Mouse (Mus musculus) layer of hippocampus, adult 18-20 months (tissue): Measurements from ENCODE around the gene Atp5g2. TPM values are rescaled to one million over a fixed set of nuclear protein-coding genes. Genes with fewer than 3 reads are reported as not detected.

ENCODE experiments used
- DNase-seq, 2 experiments: peaks; one replicate each; pipeline ENCODE4 v3.0.0; 2022; ENCODE audit warnings: low spot score in 2 of 2
- long read RNA-seq: library from polyadenylated mRNA; stranded (forward); transcript quantifications from one replicate; pipeline ENCODE4 v2.0.0, GENCODE M21; 2021
- total RNA-seq, 2 experiments: library from RNA; stranded (reverse); gene quantifications; 2 replicates each; pipeline ENCODE4 v1.2.3; 2021

Atp5g2 gene
- 10 to 100 TPM; 14.5 to 15.6 TPM for total RNA-seq
- long read RNA-seq, transcript Atp5g2-202 (5 exons, 731 nt): major isoform, 23 of 52 reads
- long read RNA-seq, partial matches to known transcripts: 3 of 52 reads
- long read RNA-seq, other reads (novel, unspliced or antisense): 25 of 52 reads

DNA sequence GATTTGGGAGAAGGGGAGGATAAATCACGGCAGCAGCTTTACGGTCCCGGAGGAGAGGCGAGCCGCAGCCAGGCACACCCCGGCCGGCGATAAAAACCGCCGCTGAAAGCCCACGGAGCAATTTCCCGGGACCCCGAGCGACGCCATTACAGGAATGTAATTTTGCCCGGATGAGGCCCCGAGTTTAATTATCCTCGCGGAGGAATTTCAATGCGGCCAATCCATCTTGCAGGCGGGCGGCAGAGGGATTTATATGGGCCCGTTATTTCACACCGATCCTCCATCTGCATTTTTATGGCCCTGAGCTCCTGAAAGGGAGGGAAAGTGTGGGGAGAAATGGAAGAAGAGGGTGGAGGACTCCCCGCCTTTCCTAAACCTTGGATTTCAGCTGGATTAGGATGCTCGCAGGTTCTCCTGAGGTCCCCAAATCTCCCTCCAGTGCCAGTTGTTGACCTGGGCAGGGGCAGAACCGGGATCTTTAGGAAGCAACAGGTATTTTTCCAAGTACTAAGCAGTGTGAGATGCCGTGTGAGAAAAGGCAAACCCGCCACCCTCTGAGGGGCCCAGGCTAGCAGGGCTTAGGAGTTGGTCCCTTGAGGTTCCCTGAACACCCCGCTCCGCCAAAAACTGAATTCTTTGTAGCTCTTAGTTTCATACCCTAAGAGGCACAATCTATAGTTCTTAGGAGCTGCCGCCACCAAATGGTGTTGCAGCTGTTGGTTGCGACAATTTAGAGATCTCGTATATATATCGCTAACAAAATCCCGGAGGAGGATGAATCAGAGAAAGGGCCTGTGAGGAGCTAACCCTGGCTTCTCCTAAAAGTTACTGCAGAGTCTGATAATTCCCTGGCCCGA lies at the start of gene Atp5g2:
TSS of gene Atp5g2 (minus strand) at position 138 of the 857 bp plus-strand sequence.
- DNase-seq: peak in 1 of 2 experiments; percentile 56

DNA sequence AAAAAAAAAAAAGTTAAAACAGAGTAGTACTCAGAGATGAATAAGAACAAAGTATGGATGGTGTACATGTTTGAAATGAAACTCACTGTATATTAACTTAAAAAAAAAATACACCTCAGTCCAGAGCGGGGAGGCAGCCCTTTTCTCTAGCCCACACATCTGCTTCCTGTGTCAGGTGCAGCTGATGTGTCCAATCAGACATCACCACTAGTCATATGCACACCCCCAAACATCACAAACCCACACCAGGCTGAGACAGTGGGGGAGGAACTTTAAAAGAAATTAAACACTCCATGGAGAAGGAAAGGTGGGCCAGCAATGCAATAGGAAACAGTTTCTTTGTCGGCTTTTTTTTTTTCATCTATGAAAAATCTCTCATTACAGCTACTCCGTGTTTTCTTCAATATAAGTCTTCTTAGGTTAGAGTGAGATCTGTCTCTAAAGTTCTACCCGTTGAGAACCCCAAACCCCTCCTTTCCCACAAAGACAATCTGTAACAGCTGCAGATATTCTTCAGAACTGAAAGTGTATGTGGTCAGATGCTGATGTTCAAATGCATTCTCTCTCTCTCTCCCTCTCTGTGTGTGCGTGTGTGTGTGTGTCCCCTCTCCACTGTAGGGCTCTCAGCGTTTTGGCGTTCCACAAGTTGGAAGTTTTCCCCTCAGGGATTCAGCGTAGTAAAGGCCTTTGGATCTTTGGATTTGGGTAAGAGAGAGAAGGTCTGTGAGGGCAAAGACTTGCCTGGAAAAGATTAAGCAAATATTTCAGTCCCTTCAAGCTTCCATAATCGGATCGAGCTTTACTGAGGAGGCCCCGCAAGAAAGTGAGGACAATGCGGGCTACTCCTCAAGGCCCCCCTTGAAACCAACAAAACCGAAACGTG lies 49.1 kb upstream of the Atp5g2 start:
- no peak for DNase-seq

DNA sequence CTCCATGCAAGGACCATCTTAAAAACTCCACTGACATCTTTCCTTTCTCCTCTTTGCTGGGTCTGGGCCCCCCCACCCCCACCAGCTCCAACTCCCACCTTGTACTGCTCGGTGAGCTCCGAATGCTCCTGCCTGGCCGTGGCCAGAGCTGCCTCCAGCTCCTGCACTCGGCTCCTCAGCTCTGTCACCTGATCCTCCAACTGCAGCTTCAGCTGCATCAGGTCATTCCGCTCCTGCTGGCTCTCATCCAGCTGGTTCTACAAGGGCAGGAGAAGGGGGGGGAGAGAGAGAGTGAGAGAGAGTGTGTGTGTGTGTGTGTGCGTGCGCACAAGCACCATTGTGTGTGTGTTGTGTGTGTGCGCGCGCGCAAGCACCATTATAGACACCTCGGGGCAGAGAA lies 44.0 kb upstream of the Atp5g2 start:
- no peak for DNase-seq

DNA sequence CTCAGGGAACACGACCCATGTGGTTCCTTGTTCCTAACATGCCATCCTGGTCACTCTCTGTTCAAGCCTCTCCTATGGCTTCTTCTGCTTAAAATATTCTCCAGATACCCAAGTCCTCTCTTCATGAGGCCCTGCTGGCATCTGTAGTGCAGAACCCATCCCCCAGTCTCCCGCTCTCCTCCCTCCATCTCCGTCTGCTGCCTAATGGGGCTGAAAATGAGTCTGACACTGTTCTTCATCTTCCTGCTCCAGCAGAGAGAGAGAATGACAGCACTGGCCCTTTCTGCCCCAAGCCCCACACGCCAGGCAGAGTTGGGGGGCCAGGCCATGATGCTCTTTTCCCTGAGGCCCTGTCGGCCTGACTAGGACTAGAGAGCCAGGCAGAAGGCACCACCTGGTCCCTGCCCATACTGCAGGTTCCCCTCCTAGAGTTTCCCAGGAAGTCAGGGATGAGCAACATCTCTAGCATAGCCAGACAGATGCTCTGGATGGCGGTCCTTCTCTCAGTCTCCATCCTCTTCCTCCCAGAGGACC lies 35.7 kb upstream of the Atp5g2 start:
- DNase-seq: peak in 1 of 2 experiments; percentile 54

DNA sequence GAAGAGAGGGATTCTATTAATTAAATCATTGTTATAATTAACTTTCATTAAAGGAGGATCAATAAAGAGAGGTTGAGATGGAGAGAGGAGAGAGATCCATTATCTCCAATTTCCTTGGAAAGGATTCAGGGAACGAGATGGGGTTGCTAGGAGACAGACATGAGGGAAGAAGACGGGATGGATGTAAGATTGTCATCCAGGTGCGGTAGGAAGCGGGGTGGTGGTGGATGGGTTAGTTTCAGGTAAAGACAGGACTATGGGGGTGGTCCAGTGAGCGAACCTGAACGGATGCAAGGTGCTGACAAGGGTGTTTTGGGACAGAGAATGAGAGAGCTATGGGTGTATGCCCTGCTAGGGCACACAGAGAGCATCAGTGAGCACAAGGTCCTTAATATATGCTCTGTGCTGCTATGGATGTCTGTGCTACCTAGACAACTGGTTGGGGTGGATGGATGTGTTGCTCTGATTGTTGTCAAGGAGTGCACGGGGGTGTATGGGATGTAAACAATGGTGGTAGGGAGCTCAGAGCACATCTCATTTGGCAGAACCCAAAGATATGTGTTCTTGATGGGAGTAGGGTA lies 33.9 kb upstream of the Atp5g2 start:
- peak in 1 of 2 experiments; percentile 10 for DNase-seq

DNA sequence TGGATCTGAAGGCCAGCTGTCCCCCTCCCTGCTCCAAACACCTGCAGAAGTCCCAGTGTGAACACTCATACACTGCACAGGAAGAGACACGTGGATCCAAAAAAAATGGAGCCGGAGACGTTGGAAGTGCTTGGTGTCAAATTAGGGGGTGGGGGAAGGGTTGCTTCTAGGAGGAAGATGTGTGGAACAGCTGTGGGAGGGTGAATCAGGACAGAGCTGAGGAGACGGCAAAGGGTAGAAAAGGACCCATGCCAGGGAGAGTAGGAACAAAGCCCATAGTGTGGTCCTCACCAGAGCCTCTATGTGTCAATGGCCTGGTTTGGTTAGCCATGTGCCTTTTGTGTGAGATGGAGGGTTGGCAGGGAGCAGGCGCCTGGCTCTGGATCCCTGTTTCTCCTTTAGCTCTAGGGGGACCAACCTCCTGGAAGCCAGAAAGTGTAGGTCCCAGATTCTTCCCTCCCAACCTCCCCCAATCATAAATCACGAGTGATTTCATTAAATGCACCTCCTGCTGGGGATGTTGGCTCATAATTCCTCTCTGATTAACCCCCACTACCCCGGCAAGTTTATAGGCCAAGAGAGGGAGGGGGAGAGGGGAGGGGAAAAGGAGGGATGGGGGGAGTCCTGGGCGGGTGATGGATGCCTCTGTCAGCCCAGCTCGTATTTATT lies 33.2 kb upstream of the Atp5g2 start:
- peak in 1 of 2 experiments; percentile 30 for DNase-seq

DNA sequence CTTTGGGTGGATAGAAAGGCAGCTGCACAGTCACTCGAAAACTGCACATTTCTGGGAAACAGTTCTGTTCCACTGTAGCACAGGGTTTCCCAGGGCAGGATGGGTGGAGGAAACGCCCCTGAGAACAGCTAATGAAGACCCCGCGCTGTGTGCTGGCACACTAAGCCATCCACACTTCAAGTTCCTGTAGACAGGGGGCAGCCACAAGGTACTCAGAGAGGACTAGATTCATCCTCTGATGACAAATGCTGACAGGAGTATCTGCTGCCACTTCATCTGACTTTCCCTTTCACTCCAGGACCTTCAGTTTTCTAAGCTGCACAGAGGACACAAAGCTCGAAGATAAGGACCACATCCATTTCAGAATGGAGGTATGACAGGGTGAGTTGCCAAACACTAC lies 32.7 kb upstream of the Atp5g2 start:
- peak in 1 of 2 experiments; percentile 20 for DNase-seq

DNA sequence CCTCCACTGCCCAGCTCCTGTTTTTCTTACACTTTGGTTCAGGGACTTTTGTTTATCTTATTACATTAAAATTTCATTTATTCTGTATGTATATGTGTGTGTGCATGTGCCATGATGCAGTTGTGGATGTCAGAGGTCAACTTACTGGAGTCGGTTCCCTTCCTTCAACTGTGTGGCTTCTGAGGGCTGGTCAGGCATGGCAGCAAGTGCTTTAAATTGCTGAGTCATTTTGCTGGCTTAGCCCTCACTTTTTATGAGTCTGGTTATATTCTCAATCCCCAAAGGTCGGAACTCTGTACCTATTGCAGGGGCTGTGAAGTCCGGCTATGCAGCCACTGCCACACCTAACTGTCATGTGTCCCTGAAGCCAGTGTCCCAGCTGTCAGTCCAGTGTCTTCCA lies 30.8 kb upstream of the Atp5g2 start:
- no peak for DNase-seq

DNA sequence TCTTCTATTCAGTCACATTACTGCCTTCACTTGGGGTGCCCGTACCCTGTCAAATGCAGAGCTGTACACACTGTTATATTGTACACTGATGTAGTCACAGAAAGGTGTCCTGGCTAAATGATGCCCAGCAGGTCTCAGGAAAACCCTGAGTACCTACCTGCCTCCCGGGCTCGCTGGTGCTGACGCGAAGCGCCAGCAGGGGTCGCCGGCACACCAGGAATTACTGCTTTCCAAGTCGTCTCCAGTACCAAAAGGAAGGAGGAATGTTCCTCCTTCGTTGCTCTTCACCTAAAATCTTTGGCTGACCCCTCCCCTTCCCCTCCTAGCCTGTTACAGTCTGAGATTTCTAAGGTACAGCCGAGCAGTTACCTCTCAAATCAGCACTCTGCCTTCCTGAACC lies 26.0 kb upstream of the Atp5g2 start:
- DNase-seq: peak; percentile 79 to 92

DNA sequence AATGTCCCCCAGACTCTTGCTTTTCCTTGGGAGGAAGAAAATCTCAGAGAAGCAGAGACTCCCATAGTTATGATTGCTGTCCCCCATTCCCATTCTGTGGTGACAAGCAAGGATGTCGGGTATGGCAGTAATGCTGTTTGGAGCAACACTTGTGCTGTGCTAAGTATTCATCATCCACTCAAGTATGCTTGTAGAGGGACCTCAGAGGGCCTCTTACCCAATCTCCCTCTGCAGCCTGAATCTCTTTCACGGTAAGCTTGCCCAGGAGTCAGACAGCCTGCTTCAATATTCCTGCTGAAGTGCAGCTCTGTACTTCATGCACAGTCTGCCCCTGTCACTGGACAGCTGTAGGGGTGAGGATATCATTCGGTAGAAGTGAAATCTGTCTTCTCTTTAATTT lies 24.7 kb upstream of the Atp5g2 start:
- DNase-seq: no peak

DNA sequence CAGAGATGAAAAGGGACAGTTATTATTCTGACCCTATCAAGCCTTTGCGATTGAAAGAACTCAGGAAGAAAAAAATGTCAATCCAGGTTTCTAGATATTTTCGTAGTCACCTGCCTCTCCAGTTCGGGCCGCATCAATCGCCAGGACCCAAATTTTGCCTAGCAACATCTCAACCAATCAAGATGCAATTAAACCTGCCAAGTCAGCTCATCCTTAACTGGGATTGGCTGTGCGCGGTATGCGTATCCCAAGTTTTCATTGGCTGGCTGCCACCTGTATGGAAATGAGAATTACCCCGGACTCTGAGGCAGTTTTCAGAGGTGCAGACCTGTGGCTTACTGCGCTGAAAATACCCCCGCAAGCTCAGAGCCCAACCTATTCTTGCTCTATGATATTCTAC lies 21.4 kb upstream of the Atp5g2 start:
- peak; percentile 79 to 93 for DNase-seq

DNA sequence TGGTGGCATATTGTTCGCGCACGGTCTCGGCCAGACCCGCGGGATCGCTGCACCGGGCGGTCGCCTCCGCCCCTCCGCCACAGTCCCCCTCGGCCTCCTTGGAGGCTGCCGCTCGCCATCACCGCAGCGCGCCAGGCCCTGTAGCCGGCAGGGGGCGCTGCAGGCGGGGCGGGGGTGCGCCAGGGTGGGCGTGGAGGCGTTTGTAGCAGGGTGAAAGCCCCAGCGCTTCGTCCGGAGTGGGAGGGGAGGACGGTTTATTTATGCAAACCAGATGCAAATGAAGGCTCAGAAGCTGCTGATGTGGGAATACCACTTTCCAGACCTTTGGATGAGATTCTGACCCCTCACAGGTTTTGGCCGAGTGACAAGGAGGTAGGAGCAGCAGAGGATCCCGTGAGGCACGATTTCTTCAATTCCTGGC lies 20.8 kb upstream of the Atp5g2 start:
- peak in 1 of 2 experiments; percentile 80 for DNase-seq

DNA sequence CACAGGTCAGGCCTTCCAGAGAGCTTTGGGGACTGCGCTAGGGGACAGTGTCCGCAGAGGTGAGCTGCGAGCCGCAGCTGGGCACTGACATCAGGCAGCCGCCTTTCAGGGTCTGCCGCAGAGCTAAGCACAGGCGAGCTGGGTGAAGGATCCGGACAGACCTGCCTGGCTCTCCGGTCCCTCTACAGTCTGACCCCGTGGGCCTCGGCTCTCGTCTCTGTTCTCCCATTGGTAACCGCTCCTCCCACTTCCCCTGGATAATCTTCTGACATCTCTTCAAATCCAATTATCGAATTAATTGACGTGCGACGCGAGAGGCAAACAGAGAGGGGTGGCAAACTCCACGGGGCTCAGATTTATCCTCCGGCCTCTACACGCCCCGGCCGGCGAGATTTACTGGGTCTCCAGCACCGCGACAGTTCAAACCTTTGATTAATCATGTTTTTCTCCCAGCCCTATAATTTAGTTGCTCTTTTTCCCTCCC lies 20.2 kb upstream of the Atp5g2 start:
- DNase-seq: peak in 1 of 2 experiments; percentile 24

DNA sequence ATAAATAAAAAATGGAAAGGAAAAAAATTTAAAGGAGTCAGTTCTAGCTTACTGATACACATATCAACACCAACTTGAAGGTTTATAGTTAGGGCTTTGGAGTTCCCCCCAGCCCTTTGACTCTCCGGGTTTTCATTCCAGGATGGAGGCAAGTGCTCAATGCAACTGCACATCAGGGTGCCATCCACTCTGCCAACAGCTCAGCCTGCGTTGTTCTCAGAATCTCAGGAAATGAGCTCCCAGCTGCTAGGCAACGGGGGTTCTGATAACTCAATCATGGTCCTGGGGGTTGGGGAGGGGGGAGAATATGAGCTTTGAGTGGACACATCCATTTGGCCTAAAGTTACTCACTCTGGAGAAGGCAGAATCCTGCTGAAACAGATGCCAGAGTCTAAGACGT lies 13.6 kb upstream of the Atp5g2 start:
- no peak for DNase-seq

DNA sequence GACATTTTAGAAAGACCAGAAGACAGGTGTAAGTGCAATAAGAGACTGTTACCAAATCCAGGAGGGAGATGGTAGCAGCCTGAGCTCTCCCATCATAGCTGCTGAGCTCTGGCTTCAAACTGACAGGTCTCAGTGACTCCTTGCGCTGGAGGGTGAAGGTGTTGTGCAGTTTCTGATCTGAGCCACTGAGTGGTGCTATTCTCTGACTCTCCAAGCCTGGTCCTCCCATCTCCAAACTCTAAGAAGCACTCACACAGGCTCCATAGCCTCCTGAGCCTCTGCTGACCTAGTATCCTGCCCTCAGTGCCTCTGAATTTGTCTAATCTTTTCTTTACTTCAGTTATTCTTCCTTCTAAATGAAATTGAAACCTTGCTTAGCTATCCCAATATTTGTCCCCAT lies 11.5 kb upstream of the Atp5g2 start:
- no peak for DNase-seq

DNA sequence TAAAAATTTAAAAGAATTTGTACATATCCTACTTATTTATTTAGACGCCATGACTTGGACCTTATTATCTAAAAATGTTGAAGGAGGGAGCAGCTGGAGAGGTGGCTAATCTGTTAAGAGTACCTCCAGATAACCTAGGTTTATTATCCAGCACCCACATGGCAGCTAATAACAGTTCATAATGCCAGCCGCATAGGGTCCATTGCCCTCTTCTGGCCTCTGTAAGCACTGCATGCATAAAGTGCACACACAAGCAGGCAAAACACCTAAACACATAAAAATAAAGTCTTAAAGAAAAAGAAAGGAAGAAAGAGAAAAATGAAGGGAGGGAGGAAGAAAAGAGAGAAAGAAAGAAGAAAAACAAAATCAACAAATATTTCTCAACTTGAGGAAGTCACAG lies 4.2 kb upstream of the Atp5g2 start:
- no peak for DNase-seq

DNA sequence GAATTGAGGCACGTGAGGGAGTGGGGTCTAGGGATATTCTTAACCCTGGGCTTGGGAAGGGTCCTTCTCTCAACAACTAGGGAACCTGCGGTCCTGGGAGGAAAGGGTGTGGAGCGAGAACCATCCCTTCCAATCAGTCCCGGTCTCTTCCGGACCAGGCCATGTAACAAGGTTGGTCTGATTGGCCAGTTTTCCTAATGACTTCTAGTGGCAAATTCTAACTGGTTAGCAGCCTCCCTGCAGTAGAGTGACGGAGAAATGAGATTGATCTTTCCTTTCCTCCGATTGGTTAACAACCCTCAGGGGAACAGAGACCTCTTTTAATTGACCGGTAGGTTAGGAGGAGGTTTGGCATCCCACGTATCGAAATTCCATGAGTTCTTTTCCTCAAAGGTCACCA lies 1.4 kb upstream of the Atp5g2 start:
- DNase-seq: peak in 1 of 2 experiments; percentile 80

DNA sequence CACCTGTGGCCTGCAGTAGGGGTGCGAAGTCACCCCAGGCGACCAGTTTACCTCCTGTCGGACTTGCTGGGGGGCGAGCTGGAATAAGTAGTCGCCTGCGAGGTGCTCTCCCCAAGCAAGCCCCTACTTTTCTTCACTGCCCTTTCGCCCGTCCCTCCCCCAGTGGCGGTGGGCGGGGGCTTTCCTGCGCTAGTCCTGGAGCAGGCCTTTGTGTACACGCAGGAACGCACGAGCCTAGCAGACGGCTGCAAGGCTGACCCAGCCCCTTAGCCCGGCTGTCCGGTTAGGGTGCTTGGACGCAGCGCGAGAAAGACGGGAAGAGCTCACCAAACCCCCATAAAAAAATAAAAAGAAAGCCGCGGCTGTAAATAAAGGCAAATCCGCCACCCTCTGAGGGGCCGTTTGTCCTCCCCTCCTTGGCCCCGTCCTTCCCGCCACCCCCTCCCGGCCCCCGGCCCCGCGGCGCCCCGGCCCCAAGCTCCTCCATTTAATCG lies 384 bp downstream of the Atp5g2 start:
- peak in 1 of 2 experiments; percentile 69 for DNase-seq

DNA sequence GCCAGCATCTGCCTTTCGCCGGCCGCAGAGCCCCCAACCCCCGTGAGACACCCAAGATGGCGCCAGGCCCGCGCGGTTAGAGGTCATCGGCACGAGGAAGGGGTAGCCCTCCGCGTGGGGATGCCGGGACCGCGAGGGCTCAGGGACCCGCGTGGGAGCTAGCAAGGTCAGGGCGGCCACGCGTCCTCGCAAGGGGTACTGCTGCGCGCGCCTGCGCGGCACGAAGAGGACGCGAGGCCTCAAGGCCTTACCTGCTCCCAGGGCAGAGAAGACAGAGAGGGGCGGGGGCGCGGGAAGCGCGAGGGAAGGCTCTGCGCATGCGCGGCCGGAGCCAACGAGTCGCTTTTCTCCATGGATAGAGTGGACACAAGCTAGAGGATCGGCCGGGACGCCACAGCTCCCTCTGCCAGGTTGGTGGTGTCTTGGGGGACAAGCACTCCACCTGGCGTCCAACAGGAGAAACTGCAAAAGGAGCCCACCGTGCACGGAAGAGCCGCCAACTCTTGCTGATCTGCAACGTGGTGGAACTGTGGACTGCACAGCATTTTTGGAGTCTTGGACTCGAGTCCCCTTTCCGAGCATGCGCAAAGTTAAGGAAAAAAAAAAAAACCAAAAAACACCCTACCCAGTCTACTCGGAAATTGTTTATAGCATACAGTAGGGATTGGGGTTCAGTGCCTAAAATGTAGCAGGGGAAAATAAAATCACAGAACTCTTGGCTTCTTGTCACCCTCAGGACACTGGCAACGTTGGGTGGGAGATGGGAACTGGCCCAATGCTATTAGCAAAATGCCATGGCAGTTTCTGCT lies 1.2 kb downstream of the Atp5g2 start:
- DNase-seq: peak; percentile 98 to 99
